Mouse (Mus musculus) urinary bladder, postnatal 4 days (tissue): ENCODE measurements around the gene Mettl16.

Experiments
- DNase-seq, 2 experiments: peaks; one replicate each; pipeline ENCODE4 v3.0.0; 2021 to 2022; ENCODE audit warnings: low spot score in 2 of 2

The Mettl16 gene

DNA sequence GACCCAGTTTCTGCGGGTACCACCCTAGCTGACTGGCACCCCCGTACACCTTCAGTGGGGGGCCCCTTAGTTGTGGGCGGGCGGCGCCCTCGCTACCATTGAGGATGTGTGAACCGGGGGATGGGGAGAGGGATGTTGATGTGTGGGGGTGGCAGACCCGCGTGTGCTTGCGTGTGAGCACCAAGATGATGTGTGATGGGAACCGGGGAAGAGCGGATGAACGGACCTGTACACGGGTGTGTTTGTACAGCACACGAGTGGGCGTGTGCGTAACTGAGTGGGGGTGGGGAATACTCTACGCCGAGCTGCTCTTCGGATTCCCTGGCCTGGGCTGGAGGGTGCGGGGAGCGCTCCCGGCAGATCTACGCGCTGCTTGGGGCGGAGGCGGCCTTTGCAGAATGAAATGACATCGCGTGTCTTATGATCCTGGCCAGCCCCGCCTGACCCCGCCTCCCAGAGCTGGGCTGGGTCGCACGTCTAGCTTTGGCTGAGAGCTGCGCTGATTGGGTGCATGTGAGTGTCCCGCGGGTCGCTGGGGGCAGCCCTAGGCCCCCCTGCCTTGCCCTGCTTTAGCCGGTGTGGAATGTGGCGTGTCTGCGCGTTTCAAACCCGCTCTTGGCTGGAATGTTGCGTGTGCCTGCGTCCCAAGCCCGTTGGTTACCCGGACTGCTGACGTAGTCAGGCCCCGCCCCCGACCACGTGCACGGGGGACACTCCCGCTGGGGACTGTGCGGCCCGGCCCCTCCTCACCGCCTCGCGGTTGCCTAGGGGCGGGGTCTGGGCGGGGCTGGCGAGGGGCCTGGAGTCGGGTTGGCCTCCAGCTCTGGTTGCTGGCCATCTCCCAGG, 61.2 kb downstream of the Mettl16 start:
- peak; percentile 99 to 100 for DNase-seq

DNA sequence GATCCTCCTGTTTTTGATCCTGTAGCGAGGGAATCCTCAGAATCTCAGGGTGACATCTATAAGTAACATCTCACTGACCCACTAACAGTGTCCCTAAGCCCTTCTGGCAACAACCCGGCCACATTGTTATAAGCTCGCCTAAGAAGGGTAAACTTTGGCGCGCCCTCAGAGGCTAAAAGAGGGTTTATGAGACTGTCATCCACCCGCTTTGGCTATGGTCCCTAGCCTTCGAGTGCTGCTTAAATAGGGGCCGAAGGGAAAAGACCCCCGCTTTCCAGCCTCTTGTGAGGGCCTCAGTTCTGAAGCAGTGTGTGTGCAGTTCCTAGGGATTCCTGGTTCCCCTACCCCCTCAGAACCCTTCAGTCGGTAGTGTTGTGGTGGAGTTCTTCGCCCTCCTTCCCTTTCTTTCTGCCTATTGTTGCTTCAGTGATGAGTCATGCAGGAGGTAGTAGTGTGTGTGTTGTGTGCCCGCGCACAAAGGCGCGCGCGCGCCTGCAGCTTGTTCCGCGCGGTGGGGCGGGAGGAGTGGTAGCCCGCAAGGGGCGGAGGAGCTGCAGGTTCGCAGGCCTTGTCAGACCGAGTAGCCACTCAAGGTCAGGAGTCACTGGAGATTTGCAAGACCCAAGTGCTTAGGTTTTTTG, 62.0 kb downstream of the Mettl16 start:
- peak; percentile 70 to 75 for DNase-seq

DNA sequence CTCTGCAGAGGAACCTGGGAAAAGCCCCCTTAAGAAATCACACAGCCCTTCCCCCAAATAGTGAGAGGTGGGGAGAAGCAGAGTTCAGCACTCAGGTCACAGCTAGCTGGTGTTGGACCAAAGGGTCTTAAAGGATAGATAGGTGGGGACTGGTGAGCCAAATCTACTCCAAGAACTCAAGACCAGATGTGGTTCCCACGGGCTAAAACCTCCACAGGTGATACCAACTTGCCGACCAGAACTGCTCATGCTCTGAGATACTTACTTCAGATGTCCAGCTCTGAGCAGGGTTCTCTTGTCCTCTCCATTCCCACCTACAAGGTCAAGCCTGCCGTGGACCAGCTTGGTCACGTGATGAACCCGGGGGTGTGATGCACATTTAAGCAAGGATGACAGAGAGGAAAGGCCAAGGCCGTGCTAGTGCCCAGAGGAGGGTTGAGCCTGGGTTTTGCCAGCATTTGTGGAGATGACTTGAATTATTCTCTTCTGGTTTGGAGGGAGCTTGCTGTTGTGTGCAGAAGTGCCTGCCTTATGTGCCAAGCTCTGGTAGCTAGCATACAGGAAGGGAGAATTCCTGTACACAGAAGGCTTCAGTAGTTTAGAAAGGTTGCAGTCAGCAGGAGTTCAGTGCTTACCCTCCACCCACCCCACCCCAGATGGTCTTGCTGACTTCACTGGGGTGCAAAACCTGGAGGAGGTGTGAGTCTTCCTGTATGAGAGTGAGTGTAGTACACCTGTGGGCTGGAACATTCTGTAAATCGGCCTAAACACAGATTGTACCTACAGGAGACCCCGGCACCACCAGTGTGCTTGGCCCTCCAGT, 63.1 kb downstream of the Mettl16 start:
- no peak for DNase-seq

DNA sequence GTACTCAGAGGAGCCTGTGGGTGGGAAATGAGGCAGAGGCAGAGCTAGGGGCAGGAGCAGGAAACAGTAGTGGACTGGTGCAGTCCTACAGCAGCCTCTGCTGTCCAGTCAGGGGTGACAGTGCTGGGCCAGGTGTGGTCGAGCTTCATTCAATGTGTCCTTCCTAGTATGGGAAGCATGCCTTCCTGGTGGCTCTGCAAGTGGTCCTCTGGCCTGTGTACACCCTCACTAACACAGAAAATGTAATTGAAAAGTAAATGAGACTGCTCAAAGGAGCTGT, 63.7 kb downstream of the Mettl16 start:
- no peak for DNase-seq

DNA sequence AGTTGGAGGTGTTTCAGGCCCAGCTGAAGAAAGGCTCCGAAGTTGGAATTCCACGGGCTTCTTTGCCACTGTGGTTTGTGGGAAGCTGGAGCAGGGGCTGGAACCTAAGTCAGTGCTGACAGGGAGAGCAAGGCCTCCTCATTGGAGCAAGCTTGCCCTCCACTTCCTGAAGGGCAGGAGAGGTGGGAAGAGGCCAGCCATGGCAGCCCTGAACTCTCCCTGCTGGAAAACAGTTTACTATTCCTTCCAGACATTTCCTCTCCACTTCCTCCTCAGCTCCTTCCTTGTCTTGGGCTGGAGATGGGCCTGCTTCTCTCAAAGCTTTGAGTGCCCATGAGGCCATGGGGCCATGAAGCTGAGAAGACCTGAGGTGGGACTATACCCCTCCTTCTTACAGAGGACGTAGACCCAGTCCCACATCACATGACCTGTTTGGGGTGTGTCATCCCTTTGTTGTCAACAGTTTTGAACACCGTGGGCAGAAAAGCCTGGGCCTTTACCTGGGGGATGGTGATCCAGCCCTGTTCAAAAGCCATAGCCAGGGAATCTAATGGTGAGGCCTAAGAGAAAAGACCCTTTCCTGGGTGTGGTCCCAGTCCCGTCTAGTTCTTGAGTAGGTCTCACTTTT, 64.1 kb downstream of the Mettl16 start:
- DNase-seq = no peak

DNA sequence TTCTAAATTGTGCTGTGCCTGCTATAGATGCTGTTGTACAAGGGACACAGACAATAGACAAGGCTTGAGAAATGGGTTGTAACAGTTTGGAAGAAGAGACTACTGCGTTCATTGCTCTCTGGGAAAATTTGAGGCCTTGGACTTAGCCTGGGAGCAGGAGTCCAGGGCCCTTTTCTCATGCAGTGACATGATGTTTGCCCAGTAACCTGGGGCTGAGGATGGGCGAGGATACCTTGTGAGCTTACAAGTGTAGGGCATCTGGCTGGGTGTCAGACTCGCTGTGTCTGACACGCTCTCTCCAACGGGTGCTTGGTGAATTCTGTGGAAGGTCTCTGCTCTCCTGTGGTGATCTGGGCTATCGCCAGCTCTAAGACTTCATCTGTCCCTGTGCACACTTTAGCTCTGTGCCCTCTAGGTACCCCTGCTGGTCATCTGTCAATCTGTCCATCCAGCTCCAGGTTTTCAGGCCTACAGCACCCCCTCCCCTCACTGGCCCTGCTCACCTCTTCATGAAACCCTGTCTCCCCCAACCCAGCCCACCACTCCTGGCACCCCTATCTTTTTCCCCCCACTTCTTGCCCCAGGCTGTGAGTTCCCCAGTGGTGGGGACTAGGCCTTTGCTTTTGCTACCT, 65.1 kb downstream of the Mettl16 start:
- no peak for DNase-seq

DNA sequence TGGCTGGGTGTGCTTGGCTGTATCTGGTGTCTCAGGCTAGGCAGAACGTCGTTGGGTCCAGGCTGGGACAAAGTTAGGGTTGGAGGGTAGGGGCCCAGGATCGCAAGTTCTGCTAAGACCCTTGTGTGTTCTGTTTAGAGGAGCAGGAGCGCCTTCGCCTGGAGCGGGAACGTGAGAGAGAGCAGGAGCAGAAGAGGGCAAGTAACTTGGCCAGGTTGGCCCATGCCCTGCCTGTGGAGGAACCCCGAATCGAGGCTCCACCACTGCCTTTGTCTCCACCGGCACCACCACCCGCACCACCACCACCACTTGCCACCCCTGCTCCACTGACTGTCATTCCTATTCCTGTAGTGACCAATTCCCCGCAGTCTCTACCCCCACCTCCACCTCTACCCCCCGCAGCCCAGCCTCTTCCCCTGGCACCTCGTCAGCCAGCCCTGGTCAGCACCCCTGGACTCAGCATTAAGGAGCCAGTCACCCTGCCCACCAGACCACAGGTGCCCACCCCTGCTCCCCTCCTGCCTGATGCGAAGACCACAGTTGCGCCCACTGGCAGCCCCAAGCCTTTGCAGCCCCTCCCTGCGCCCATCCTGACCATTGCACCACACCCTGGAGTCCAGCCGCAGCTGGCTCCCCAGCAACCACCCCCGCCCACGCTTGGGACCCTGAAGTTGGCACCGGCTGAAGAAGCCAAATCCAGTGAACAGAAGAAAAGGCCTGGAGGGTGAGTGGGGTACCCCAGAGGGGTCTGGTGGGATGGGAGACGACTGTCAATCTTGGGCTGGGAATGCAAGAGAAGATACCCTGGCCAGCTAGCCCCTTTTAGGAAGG, 65.8 kb downstream of the Mettl16 start:
- no peak for DNase-seq

DNA sequence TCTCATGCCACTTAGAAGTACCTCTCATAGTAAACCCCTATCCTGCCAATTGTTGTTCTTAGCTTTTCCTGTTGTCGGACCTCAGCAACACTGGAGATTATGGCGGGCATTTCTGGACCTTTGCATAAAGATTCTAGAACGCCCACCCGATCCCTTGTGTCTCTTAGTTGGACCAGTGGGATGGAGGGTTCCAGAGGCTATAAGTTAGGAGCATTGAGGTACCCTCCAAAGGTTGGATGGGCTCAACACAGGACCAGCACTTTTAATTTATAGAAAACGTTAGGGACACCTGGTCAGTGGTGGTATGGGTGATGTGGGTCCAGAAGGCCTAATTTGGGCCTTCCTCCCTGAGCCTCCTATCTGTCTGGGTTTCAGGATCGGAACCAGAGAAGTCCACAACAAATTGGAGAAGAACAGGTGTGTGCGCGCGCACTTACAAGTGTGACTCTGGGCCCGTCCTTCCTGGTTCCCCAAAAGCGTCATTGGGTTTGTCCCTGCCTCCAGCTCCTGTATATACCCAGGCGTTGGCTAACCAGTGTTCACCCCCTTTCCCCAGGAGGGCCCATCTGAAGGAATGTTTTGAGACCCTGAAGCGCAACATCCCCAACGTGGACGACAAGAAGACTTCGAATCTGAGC, 66.5 kb downstream of the Mettl16 start:
- DNase-seq = no peak

DNA sequence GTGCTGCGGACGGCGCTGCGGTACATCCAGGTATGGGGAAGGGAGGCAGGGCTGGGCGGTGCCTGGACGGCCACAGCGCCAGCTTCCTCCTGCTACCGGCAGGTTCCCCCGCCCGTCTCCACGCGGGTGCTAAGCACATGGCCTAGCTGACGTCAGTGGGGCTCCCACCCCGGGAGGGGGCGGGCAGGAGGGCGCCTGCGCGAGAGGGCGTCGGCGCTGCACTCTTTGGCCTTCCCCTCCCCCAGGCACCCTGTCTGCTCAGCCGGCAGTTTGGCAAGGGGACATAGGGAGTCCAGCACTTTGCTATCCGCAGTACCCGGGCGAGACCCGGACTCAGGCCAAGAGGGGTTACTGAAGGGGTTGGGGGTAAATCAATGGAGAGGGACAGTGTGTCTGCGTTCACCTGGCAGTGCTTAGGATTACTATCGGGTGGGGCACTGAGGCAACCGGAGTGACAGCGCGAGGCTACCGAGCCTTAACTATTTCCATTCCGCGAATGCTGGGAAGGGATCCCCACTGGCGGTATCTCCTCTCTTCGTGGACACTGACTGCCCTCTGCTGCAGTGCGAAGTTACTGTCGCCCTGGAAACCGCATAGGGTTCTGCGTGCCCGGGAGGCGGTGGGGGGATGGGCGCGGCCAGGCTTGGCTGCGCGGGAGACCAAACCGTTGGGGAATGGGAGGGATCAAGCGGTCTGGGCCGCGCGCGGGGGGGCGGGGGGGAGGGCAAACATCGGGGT, 67.2 kb downstream of the Mettl16 start:
- peak; percentile 94 for DNase-seq

DNA sequence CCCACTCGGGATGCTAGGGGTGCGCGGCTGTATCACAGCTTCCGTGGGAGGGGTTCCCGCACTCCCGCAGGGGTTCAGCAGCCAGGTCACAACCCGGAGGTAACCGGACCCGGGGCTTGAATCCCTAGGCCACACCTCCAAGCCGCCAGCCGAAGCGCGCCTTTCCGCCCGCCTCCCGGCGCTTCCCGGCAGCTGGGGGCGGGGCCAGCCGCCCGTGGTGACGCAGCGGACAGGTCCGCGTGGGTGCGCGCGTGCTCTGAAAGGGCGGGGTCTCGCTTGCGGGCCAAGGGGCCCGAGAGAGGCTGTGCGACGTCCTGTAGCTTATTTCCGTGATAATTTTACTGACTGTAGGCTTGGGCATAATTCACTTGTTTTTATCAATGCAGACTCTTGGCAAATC, 67.8 kb downstream of the Mettl16 start:
- peak; percentile 93 to 94 for DNase-seq

DNA sequence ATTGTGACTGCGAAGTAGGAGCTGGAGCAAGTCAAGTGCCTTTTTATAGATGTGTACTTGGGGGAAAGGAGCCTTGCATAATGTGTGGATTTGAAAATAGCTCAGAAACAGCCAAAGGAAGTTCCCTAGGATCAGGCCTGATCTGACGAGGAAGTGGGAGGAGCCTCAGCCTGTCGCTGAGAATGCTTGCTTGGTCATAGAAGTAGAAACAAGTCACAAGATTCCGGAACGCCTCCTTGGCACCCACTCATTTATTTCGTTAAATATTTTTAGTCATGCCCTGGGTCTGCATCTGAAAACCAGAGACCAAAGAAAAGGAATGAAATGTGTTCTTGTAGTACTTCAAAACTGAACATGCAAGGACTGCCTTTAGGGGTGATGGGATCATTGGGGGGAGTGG, 68.3 kb downstream of the Mettl16 start:
- DNase-seq = no peak

DNA sequence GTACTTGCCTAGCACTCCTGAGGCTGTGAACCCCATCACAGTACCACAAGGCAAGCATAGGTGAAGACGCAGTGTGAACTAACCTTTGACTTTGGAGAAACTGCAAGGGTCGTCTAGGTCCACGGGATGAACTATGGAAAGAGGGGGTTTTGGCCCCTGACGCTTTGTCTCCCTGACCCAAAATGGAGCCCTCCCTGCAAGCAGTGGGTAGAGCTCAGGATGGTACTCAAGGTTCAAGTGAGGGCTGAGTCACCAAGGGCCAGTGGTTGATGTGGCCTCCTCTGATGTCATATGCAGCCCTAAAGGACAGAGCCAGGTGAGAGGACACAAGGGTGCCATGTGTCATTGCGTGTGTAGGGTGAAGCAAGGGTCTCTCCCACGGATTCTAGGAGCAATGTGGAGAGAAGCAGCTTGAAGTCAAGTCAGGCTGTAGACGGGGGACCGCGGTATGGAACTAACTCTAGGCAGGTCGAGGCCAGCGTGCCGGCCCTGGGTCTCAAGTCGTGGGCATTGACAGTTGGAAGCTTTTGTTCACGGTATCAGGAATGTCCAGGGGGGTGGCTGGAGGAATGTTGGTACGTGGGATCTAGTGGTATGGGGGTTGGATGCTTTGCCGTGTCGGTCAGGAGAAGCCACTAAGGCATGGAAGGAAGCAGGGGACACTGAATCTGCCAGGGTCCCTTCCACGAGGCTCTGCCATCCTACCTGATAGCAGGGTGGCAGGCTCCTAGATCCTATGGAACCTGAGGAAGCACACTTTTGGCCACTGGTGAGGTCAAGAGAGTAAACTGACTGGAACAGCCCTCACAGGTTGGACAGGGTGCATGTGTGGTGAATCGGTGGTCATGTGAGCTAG, 69.5 kb downstream of the Mettl16 start:
- DNase-seq = no peak

DNA sequence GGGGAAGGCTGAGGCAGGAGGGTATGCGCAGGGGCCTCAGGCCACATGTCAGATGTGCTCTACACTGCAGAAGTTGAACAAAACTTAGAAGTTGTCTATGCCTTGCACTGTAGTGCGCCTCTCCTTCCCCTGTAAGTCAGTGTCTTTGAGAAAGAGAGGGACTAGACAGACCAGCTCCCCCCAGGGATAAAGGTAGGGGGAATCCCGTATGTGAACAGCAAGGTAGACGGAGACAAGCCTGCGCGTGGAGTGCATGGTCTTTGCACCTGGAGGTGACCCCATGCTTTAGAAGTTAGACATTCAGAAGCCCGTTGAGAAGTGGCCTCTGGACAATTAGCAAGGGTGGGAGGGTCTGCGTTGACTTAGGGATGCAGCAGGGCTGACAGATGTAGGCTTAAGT, 70.1 kb downstream of the Mettl16 start:
- DNase-seq = no peak

DNA sequence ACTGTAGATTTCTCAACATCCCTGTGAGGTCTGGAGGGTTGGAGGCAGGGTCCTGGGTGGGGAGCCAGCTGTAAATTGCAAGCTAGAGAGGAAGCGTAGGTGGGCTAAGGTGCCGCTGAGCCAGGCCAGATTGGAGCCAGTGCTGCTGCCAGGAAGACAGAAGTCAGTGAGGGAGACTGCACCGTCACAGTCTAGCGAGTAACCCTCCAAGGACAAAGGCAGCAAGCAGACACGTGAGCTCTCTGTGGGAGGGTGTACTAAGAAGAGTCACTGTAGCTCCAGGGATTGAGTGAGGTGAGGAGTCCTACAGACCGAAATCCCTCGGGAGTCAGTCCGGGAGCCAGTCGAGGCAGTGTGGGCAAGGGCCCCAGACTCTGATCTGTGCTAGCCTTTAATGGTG, 70.7 kb downstream of the Mettl16 start:
- DNase-seq = no peak

DNA sequence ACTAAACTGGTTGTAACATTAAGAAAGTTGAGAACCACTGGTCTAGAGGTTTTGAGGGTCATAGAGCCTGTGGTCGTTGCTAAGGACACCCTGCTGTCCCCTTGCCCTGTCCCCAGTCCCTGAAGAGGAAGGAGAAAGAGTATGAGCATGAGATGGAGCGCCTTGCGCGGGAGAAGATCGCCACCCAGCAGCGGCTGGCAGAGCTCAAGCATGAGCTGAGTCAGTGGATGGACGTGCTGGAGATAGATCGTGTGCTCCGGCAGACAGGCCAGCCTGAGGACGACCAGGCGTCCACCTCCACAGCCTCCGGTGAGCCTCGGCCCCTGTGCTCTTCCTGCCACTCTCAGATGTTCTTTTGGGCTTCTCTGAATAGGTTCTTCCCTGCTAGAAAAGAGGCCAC, 71.4 kb downstream of the Mettl16 start:
- no peak for DNase-seq

DNA sequence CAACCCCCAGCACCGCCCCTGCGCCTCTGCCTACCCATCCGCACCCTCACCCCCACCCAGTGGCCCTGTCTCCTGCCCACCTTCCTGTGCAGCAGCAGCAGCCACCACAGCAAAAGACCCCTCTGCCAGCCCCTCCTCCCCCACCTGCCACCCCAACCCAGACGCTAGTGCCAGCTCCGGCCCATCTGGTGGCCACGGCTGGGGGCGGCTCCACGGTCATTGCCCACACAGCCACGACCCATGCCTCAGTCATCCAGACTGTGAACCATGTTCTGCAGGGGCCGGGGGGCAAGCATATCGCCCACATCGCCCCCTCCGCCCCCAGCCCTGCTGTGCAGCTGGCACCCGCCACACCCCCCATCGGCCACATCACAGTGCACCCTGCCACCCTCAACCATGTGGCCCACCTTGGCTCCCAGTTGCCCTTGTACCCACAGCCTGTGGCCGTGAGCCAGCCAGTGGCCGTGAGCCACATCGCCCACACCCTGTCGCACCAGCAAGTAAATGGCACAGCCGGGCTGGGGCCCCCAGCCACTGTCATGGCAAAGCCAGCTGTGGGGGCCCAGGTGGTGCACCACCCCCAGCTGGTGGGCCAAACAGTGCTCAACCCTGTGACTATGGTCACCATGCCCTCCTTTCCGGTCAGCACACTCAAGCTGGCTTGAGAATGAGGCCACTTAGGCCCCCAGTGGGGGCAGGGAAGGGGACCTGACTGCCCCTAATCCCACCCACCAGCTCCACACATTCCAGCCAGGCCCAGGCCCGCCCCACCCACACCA, 72.2 kb downstream of the Mettl16 start:
- no peak for DNase-seq

DNA sequence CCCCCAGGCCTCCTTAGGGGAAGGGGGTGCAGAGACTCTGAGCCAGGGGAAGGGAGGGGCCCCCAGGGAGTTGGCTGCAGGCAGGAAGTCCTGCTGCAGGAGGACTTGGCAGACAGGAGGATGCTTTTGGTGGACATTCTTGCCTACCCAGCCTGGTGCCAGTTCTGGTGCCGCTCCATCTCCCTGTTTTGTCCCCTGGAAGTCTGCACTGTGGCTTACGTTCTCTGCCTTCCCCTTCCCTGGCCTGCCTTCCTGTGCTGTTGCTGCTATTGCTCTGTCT, 72.7 kb downstream of the Mettl16 start:
- no peak for DNase-seq

DNA sequence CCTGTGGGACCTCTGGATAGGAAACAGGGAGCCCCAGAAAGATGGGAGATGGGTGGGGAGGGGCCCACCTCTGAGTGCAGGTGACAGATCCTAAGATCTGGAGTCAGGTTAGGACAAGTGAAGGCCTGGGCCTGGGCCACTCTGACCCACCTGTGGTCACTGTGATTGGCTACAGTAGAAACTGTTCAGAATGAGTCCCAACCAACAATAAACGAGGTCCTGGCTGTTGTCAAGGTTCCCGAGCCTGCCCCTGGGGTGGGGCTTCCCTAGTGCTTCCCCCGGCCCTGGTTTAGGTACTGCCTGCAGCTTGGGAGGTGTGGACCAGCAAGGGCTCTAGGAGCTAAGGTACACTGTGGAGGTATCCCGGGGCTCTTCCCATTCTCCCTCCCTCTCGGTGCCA, 73.1 kb downstream of the Mettl16 start:
- DNase-seq = no peak
